Mouse (Mus musculus) midbrain, embryonic 15.5 days (tissue): ENCODE data around the gene Adk. TPM values are rescaled to one million over a fixed set of nuclear protein-coding genes. Genes with fewer than 3 reads are reported as not detected.
"Not testable (repeated sequence)": the region's sequence is repeated elsewhere in the genome, so short reads cannot be mapped to it uniquely, and the experiment has no call there.

Experiments
- ATAC-seq: fragments of 200-750 bp; cut with Nextera tagmentation; replicated peaks from 2 replicates; pipeline ENCODE4 v1.8.0; 2017; ENCODE audit warnings: moderate TSS enrichment
- H3K27ac ChIP-seq: fragments of 300-500 bp; sonication (generic); 2 replicates; pipeline ENCODE4 v1.5.1; 2015; ENCODE audit warnings: mild to moderate bottlenecking, inconsistent platforms
- H3K27me3 ChIP-seq: fragments of 300-500 bp; sonication (generic); replicated peaks from 2 replicates; pipeline ENCODE4 v1.6.1; 2015; ENCODE audit warnings: inconsistent platforms
- H3K36me3 ChIP-seq: fragments of 300-500 bp; sonication (generic); replicated peaks from 2 replicates; pipeline ENCODE4 v1.6.1; 2015; ENCODE audit warnings: inconsistent platforms
- H3K4me1 ChIP-seq: fragments of 300-500 bp; sonication (generic); 2 replicates; pipeline ENCODE4 v1.6.1; 2015; ENCODE audit warnings: inconsistent platforms
- H3K4me2 ChIP-seq: fragments of 300-500 bp; sonication (generic); 2 replicates; pipeline ENCODE4 v1.6.1; 2015; ENCODE audit warnings: inconsistent platforms, mild to moderate bottlenecking, moderate library complexity
- H3K4me3 ChIP-seq: fragments of 300-500 bp; sonication (generic); 2 replicates; pipeline ENCODE4 v1.5.1; 2015; ENCODE audit warnings: mild to moderate bottlenecking, inconsistent platforms
- H3K9ac ChIP-seq: fragments of 300-500 bp; sonication (generic); 2 replicates; pipeline ENCODE4 v1.6.1; 2015; ENCODE audit warnings: mild to moderate bottlenecking, inconsistent platforms
- H3K9me3 ChIP-seq: fragments of 300-500 bp; sonication (generic); 2 replicates; pipeline ENCODE4 v1.6.1; 2016; ENCODE audit warnings: inconsistent platforms
- WGBS: fragments of 180-500 bp; shearing (Covaris S2); methylation state at CpG from one replicate; pipeline ENCODE4 v1.1.7; 2015; ENCODE audit warnings: mixed read lengths; 5-methylcytosine and 5-hydroxymethylcytosine counted together
- polyA plus RNA-seq: library from polyadenylated mRNA; unstranded; fragments of >200 nt; fragmentation: Nextera tagmentation; extraction: Ambion mirVana; gene quantifications from 2 replicates; pipeline ENCODE4 v1.2.1, GENCODE M21; 2015

Gene Adk
- polyA plus RNA-seq, 1 experiment from 2014 or later, result 34.8 TPM

DNA sequence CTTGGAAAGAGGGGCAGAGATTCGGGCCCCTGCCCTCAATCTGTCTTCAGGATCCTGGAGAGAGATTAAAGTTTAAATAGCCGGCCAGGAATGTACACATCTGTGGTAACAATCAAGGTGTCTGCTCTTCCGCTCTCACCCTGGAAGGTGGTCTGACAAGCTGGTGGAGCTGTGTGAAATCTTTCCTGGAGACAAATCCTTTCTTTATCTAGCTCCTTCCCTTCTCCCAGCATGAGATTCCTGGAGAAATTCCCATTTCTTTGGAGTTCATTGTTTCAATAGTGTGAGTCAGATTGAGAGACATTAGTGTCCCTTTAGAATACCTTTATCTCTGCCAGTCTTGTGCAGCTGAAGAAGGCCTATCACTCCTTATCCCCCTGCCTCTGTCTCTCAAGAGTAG lies 36.4 kb downstream of the Adk start:
- H3K4me1 ChIP-seq, result 0 out of 2 replicates have a peak, but pooled peaks cover 4% of the 10 kb centered on the region
- H3K27me3 ChIP-seq, result no peaks in the 10 kb centered on the region
- WGBS, result 44% methylated on average over 3 of the region's 3 CpGs
- H3K9ac ChIP-seq, result no peak overlapping the region
- no peak overlapping the region for H3K4me3 ChIP-seq
- no peaks in the 10 kb centered on the region for H3K36me3 ChIP-seq
- no peaks in the 10 kb centered on the region for H3K9me3 ChIP-seq
- H3K4me2 ChIP-seq, result no peak overlapping the region
- H3K27ac ChIP-seq, result no peak overlapping the region
- no peak for ATAC-seq

DNA sequence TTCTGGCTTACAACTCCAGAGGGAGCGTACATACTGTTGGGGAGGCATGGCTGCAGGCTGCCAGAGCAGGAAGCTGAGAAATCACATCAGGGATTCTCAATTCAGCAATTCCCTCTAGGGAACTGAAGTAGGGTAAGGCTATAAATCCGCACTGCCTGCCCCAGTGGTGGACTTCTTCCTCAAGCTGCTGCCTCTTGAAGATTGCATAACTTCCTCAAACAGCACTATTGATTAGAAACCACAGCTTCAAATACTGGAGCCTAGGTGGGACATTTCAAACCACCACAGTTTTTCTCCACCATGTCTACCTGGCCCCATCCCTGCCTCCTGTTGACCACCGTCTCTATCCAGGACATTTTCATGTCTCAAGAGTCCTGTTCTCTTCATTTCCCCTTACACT lies 38.0 kb downstream of the Adk start:
- H3K27ac ChIP-seq, result no peak overlapping the region
- no peak overlapping the region for H3K9ac ChIP-seq
- H3K4me3 ChIP-seq, result no peak overlapping the region
- H3K27me3 ChIP-seq, result no peaks in the 10 kb centered on the region
- no peaks in the 10 kb centered on the region for H3K36me3 ChIP-seq
- 0 out of 2 replicates have a peak, but pooled peaks cover 4% of the 10 kb centered on the region for H3K4me1 ChIP-seq
- H3K9me3 ChIP-seq, result no peaks in the 10 kb centered on the region
- no peak overlapping the region for H3K4me2 ChIP-seq
- no peak for ATAC-seq
- WGBS, result 84% methylated on average over 3 of the region's 3 CpGs

DNA sequence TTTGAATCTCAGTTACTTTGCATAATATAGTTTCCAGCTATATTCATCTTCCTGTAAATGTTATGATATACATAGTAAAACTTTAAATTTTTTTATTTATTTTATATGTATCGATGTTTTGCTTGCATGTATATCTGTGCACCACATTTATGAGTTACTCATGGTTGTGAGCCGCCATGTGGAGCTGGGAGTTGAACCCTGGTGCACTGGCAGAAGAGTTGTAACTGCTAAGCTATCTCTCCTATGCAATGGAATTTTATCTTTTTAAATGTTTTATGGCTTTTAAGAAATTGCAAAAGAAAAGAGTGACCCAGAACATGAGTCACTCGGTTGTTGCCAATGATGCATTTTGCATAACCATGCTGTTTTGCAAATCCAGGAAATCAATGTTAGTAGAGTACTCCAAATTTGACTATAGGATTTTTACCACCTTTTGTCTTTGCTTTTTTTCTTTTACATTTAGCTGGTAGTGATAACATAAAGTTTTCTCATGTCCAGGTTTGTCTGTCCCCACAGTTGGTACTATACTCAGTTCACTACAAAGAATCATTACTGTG lies 38.6 kb downstream of the Adk start:
- H3K9me3 ChIP-seq, result no peaks in the 10 kb centered on the region
- no peak for ATAC-seq
- H3K9ac ChIP-seq, result no peak overlapping the region
- no peak overlapping the region for H3K27ac ChIP-seq
- 0 out of 2 replicates have a peak, but pooled peaks cover 4% of the 10 kb centered on the region for H3K4me1 ChIP-seq
- no peaks in the 10 kb centered on the region for H3K27me3 ChIP-seq
- H3K4me2 ChIP-seq, result no peak overlapping the region
- no peak overlapping the region for H3K4me3 ChIP-seq
- 93% methylated on average over 3 of the region's 3 CpGs for WGBS
- H3K36me3 ChIP-seq, result no peaks in the 10 kb centered on the region

DNA sequence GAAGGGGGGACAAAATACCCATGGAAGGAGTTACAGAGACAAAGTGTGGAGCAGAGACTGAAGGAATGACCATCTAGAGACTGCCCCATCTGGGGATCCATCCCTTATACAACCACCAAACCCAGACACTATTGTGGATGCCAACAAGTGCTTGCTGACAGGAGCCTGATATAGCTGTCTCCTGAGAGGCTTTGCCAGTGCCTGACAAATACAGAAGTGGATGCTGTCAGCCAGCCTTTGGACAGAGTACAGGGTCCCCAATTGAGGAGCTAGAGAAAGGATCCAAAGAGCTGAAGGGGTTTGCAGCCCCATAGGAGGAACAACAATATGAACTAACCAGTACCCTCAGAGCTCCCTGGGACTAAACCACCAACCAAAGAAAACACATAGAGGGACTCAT lies 41.8 kb downstream of the Adk start:
- not testable (repeated sequence) for H3K4me3 ChIP-seq

DNA sequence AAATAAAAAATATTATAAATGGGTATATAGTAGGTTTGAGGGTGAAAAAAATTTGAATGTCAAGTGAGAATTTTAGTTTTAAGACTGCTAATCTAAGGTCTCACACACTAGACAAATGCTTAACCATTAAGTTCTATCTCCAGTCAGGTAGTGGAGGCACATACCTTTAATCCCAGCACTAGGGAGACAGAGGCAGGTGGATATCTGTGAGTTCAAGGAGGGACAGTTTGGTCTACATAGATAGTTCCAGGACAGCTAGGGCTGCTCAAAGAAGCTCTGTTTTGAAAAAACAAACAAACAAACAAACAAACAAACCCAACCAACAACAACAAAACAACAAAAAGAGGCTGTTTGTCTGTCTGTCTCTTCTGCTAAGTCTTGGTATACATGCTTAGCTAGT lies 43.9 kb downstream of the Adk start:
- no peaks in the 10 kb centered on the region for H3K4me1 ChIP-seq
- no peak overlapping the region for H3K4me2 ChIP-seq
- H3K9me3 ChIP-seq, result no peaks in the 10 kb centered on the region
- no peaks in the 10 kb centered on the region for H3K36me3 ChIP-seq
- no peak overlapping the region for H3K9ac ChIP-seq
- no peaks in the 10 kb centered on the region for H3K27me3 ChIP-seq
- no peak for ATAC-seq
- no peak overlapping the region for H3K4me3 ChIP-seq
- no peak overlapping the region for H3K27ac ChIP-seq

More for the DNA sequence above, 41.8 kb downstream of the Adk start:
- H3K9me3 ChIP-seq, H3K27ac ChIP-seq, H3K27me3 ChIP-seq, H3K4me1 ChIP-seq, H3K4me2 ChIP-seq, H3K9ac ChIP-seq, H3K36me3 ChIP-seq, ATAC-seq: not testable (repeated sequence)

DNA sequence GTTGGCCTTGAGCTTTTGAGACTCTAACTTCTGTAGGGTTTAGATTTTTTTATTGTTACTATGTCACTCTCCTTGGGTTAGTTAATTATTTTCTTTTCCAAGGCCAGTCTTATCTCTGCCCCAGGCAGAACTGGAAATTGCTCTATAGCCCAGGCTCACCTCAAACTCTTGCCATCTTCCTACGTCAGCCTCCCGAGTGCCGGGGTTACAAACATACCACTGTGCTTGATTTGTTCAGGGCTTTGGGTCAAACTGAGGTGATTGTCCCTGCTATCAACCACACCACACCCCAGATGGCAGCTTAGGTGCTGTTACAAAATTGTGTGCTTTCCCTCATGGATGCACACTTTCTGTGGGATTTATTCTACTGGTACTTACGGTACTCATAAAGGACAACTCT lies 44.3 kb downstream of the Adk start:
- no peaks in the 10 kb centered on the region for H3K27me3 ChIP-seq
- no peak overlapping the region for H3K4me3 ChIP-seq
- no peak overlapping the region for H3K4me2 ChIP-seq
- H3K9ac ChIP-seq, result no peak overlapping the region
- ATAC-seq, result no peak
- no peaks in the 10 kb centered on the region for H3K4me1 ChIP-seq
- H3K9me3 ChIP-seq, result no peaks in the 10 kb centered on the region
- no peaks in the 10 kb centered on the region for H3K36me3 ChIP-seq
- H3K27ac ChIP-seq, result no peak overlapping the region
- 91% methylated on average over 4 of the region's 4 CpGs for WGBS

DNA sequence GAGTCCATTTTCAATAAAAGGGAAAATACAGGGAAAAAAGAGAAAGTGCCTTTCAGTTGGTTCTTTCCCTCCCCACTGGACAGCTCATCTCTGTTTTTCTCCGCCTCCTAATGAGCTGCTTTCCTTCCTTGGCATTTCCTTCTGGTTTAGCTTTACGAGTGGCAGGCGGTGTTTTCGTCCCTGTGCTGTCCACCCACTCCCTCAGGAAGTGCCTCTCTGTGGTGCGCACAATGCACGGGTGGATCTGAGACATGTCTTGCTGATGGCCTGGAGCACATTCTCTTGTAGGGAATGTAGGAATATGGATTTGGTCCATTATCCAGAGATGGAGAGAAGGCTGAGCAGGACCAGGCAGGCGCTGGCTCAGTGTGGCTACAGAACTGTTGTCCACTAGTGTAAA lies 47.0 kb downstream of the Adk start:
- 84% methylated on average over 7 of the region's 7 CpGs for WGBS
- Histone ChIP-seq H3K9me3 (no peaks in the 10 kb centered on the region), H3K4me1 (no peaks in the 10 kb centered on the region), H3K27me3 (no peaks in the 10 kb centered on the region), H3K9ac (no peak overlapping the region), H3K4me2 (no peak overlapping the region), H3K27ac (no peak overlapping the region), H3K4me3 (no peak overlapping the region), H3K36me3 (no peaks in the 10 kb centered on the region)
- ATAC-seq, result no peak

DNA sequence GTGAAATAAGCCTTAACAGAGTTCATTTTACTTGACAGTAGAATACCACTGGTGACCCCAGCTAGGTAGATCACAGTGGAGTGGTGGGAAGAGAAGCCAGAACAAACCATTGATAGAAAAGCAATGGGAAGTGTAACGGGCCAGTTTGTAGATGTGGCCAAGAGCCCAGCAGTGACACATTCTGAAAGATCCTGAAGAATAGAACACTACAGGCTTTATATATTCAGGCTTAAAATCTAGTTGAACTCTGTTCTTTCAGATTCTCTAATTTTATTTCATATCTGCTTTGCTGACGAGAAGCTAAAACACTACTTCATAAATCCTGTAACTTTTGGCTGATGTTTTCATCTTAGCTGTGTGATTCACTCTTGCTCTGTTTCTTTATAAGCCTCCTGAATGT lies 48.5 kb downstream of the Adk start:
- 82% methylated on average over 2 of the region's 2 CpGs for WGBS
- Histone ChIP-seq H3K9me3 (no peaks in the 10 kb centered on the region), H3K9ac (no peak overlapping the region), H3K27me3 (no peaks in the 10 kb centered on the region), H3K4me2 (no peak overlapping the region), H3K36me3 (no peaks in the 10 kb centered on the region), H3K4me3 (no peak overlapping the region), H3K4me1 (no peaks in the 10 kb centered on the region), H3K27ac (no peak overlapping the region)
- no peak for ATAC-seq

DNA sequence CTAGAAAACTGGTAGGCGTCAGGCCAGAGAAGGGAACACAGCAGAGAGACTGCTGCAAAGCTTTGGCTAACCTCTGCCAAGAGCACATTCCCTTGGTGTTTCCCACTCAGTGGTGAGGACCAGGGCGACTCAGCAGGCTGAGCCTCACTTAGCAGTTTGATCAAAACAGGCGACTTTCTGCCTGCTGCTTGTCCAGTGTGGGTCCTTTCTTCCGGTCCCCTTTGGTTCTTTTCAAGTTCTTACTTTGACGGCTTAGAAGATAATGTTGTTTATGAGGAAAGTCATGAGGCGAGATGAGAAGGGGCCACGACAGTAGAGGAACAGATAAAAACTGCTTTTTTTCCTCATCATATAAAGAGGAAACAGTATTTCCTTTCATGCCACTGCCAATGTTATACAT lies 49.2 kb downstream of the Adk start:
- no peak overlapping the region for H3K4me3 ChIP-seq
- H3K27ac ChIP-seq, result no peak overlapping the region
- H3K9me3 ChIP-seq, result no peaks in the 10 kb centered on the region
- H3K4me1 ChIP-seq, result no peaks in the 10 kb centered on the region
- H3K36me3 ChIP-seq, result no peaks in the 10 kb centered on the region
- no peak overlapping the region for H3K9ac ChIP-seq
- H3K27me3 ChIP-seq, result no peaks in the 10 kb centered on the region
- 56% methylated on average over 7 of the region's 7 CpGs for WGBS
- no peak for ATAC-seq
- no peak overlapping the region for H3K4me2 ChIP-seq

DNA sequence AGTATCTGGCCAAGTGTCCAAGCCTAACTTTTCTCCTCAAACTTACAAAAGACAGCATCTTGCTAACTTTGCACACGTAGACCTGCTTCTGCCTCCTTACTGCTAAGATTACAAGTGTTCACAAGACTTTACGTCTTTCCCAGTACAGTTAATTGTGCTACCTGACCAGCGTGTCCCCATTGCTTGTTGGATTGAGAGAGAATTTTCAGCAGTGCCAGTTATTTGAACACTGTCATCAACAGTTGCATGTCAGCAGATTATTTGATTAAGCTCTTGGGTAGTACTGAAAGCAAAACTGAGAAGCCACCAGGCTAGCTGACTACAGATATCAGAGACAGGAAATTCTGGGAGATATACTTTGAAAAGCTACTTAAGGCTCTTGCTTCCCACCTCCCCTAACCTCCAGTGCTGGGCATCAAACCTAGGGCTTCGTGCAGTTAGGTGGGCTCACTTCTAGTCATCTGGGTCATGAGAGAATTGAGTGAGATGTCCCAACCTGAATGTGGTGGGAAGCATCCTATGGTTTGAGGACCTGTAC lies 50.4 kb downstream of the Adk start:
- 96% methylated on average over 4 of the region's 4 CpGs for WGBS
- no peaks in the 10 kb centered on the region for H3K36me3 ChIP-seq
- H3K9me3 ChIP-seq, result no peaks in the 10 kb centered on the region
- no peak overlapping the region for H3K4me2 ChIP-seq
- no peak overlapping the region for H3K9ac ChIP-seq
- no peak overlapping the region for H3K4me3 ChIP-seq
- ATAC-seq, result no peak
- no peak overlapping the region for H3K27ac ChIP-seq
- H3K27me3 ChIP-seq, result no peaks in the 10 kb centered on the region
- no peaks in the 10 kb centered on the region for H3K4me1 ChIP-seq

DNA sequence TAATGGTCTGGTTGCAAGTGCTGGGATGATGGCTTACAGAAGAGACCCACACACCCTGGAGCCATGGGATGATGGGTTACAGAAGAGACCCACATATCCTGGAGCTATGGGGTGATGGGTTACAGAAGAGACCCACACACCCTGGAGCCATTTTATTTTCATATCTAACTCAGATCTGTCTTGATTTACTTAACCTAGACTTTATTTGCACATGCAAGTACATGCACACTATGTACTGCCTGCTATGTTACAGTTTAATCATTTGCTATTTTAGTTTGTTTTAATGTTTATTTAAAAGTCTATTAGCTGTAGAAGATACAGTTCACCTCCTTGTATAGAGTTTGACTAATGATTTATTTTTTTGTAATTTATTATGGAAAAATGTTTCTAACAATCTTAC lies 52.7 kb downstream of the Adk start:
- no peaks in the 10 kb centered on the region for H3K4me1 ChIP-seq
- no peaks in the 10 kb centered on the region for H3K36me3 ChIP-seq
- no peak for ATAC-seq
- H3K27ac ChIP-seq, result no peak overlapping the region
- no peaks in the 10 kb centered on the region for H3K9me3 ChIP-seq
- H3K4me2 ChIP-seq, result no peak overlapping the region
- H3K9ac ChIP-seq, result no peak overlapping the region
- H3K4me3 ChIP-seq, result no peak overlapping the region
- H3K27me3 ChIP-seq, result no peaks in the 10 kb centered on the region

DNA sequence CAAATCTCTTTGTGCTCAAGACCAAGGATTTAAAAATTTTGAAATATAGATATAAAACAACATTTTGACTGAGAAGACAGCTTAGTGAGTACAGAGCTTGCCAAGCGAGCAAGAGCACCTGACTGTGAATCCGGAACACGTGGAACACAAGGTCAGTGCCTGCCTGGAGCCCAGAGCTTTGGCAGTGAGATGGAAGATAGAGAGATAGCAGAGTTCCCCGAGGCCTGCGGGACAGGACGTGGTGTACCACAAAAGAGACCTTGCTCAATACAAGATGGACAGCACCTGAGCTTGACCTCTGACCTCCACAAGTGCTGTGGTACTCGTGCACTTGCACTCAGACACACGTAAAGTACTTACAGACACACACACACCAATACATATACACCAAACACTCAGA lies 54.2 kb downstream of the Adk start:
- Histone ChIP-seq H3K27me3 (no peaks in the 10 kb centered on the region), H3K4me2 (no peak overlapping the region), H3K4me3 (no peak overlapping the region), H3K4me1 (no peaks in the 10 kb centered on the region), H3K9me3 (no peaks in the 10 kb centered on the region), H3K9ac (no peak overlapping the region), H3K36me3 (no peaks in the 10 kb centered on the region), H3K27ac (no peak overlapping the region)
- ATAC-seq, result no peak
- WGBS, result 93% methylated on average over 8 of the region's 8 CpGs

DNA sequence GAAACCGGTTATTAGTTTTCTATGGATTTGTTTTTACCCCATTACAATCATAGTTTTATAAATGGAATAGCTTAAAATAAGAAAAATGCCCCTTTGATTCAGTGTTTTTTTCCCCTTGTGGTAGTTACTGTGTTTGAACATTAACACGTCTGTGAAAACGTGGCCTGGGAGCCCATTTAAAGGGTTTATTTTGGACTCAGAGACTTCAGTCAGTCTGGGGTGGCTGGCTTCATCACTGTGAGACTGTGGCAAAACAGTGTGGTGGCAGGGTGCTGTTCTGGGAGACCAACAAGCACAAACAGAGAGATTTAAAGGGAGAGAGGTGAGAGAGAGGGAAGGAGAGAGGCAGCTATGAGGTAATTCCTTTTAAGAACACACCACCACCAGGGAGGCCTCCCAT lies 55.2 kb downstream of the Adk start:
- no peaks in the 10 kb centered on the region for H3K4me1 ChIP-seq
- no peak for ATAC-seq
- H3K9me3 ChIP-seq, result no peaks in the 10 kb centered on the region
- H3K27me3 ChIP-seq, result no peaks in the 10 kb centered on the region
- H3K4me3 ChIP-seq, result no peak overlapping the region
- no peak overlapping the region for H3K9ac ChIP-seq
- no peak overlapping the region for H3K4me2 ChIP-seq
- no peak overlapping the region for H3K27ac ChIP-seq
- no peaks in the 10 kb centered on the region for H3K36me3 ChIP-seq
- WGBS, result 77% methylated on average over 3 of the region's 3 CpGs
